Mouse (Mus musculus) heart, embryonic 11.5 days (tissue): Measurements from ENCODE around the gene Spata31d1b. TPM values are rescaled to one million over a fixed set of nuclear protein-coding genes. Genes with fewer than 3 reads are reported as not detected.

Experiments used
- polyA plus RNA-seq: library from polyadenylated mRNA; unstranded; fragments of >200 nt; fragmentation: Nextera tagmentation; extraction: Ambion mirVana; gene quantifications from 2 replicates; pipeline ENCODE4 v1.2.1, GENCODE M21; 2014

Gene Spata31d1b
- polyA plus RNA-seq, 1 experiment from 2014 or later, result not detected

Other genes with a start within 250 kb of the Spata31d1b start
- 13.7 and 14.7 TPM in 2 replicates for gene Agtpbp1, start 127.1 kb upstream of the Spata31d1b start, polyA plus RNA-seq
- gene Naa35, start 127.0 kb upstream of the Spata31d1b start, polyA plus RNA-seq, result 67.0 and 68.4 TPM in 2 replicates
- 64.8 and 68.7 TPM in 2 replicates for gene Golm1, start 36.5 kb upstream of the Spata31d1b start, polyA plus RNA-seq
- gene 4921517D22Rik, start 18.2 kb upstream of the Spata31d1b start, polyA plus RNA-seq, result not detected in 2 replicates
- gene Spata31d1a, start 2.0 kb upstream of the Spata31d1b start, polyA plus RNA-seq, result not detected in 2 replicates
- gene Spata31d1d, start 19.5 kb downstream of the Spata31d1b start, polyA plus RNA-seq, result not detected in 2 replicates
- gene 1700014D04Rik, start 34.5 kb downstream of the Spata31d1b start, polyA plus RNA-seq, result not detected in 2 replicates
- 168 and 171 TPM in 2 replicates for gene Isca1, start 57.5 kb downstream of the Spata31d1b start, polyA plus RNA-seq
- gene Gm49354, start 70.0 kb downstream of the Spata31d1b start, polyA plus RNA-seq, result not detected in 2 replicates
- gene Tut7, start 110.9 kb downstream of the Spata31d1b start, polyA plus RNA-seq, result 40.1 and 45.1 TPM in 2 replicates